Mouse (Mus musculus) lung, adult 2 months (tissue): ENCODE measurements around the gene Cactin.

Source experiments
- CTCF ChIP-seq: fragments of 200-500 bp; IDR thresholded peaks from 2 replicates; pipeline ENCODE4 v1.5.1; 2011; ENCODE audit warnings: mild to moderate bottlenecking, low read length, control low read depth; ENCODE audit not compliant: insufficient read depth
- POLR2A ChIP-seq: fragments of 200-500 bp; IDR thresholded peaks from 2 replicates; pipeline ENCODE4 v1.6.1; 2011; ENCODE audit warnings: low read depth, mild to moderate bottlenecking, control low read depth, low read length, borderline replicate concordance; ENCODE audit errors: extremely low read depth

DNA sequence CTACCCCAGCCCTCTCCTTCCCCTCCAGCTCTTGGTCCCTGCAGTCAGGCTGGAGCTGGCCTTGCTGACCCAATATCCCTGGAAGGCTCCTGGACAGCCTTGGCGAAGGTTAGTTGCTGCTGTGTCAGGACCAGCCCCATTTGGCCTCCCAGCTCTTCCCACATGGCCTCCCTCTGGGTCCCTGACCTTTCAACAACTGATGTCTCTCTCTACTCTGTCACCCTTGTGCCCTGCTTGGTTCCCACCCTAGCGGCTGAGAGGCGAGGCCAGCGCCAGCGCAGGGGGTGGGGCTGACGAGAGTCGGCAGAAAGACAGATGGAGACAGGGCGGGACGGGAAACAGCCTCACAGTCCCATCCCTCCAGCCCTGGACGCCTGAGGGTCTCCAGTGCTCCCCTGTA is 7.5 kb downstream of the Cactin start, which contains the start of gene Tbxa2r:
- TF ChIP-seq CTCF (no peak), POLR2A (no peak)
